Mouse (Mus musculus) myocyte (in vitro differentiated cells): ENCODE measurements around the gene Wdr48.

Experiments used
- MAX ChIP-seq: IDR thresholded peaks from one replicate; pipeline ENCODE4 v1.6.1; 2011; ENCODE audit warnings: low read depth, mild to moderate bottlenecking, control low read depth
- MYOD1 ChIP-seq, 3 experiments: IDR thresholded peaks; one replicate each; pipeline ENCODE4 v1.6.1; 2011; ENCODE audit warnings: control low read depth in 2 of 3, low read depth in 2 of 3, mild to moderate bottlenecking in 2 of 3, moderate library complexity in 1 of 3; ENCODE audit not compliant: insufficient read length in 2 of 3, control insufficient read depth in 1 of 3
- POLR2A ChIP-seq: IDR thresholded peaks from one replicate; pipeline ENCODE4 v1.6.1; 2011; ENCODE audit warnings: low read depth, mild to moderate bottlenecking, control low read depth, moderate library complexity; ENCODE audit not compliant: insufficient read length

DNA sequence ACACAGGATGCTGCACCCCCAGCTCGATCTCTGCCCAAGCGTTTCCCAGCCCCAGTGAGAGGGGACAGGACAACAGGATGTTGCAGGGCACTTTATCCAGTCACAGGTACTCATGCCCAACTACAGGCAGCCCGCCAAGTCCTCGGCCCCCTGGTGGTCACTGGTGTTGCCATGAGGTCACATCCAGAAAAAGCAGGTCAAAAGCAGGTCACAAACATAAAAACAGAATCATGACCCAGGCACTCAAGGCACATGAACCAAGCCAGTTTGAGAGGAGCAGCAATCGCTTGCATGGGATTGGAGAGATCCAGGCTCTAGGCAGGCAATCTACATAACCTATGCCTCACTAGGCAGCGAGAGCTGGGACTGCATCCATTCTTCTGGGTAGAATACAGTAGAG is 75.5 kb downstream of the Wdr48 start:
- no peak for TF ChIP-seq POLR2A
- TF ChIP-seq MYOD1 (IDR thresholded peaks at IDR 0.05; ENCODE audit: control insufficient read depth in 1 of 3, insufficient read length in 2 of 3, low read depth in 2 of 3), result no peak
- no peak for TF ChIP-seq MAX
